Mouse (Mus musculus): ENCODE results near the gene Ror1. TPM values are rescaled to one million over a fixed set of nuclear protein-coding genes. Genes with fewer than 3 reads are reported as not detected.

The Ror1 gene
- polyA plus RNA-seq, 1 experiment from 2014 or later = 1.5 TPM

- H3K27ac ChIP-seq (ENCODE audit: low read depth, low read length) = no peak overlapping the region
- no peak overlapping the region for H3K4me3 ChIP-seq (ENCODE audit: low read length)
- WGBS = 24% methylated on average over 1 of the region's 1 CpGs
- no peaks in the 10 kb centered on the region for H3K36me3 ChIP-seq (ENCODE audit: control insufficient read depth, insufficient read depth, low read length)
- H3K4me1 ChIP-seq (ENCODE audit: control insufficient read depth, insufficient read depth, low read depth, low read length) = no peaks in the 10 kb centered on the region
- no peaks in the 10 kb centered on the region for H3K9me3 ChIP-seq (ENCODE audit: control insufficient read depth, low read length)
- no peak for ATAC-seq
- no peak overlapping the region for H3K9ac ChIP-seq (ENCODE audit: low read depth, low read length)
- no peak overlapping the region for H3K4me2 ChIP-seq (ENCODE audit: low read length)
- H3K27me3 ChIP-seq (replicated peaks; ENCODE audit: control insufficient read depth, insufficient read depth, low read length) = no peaks in the 10 kb centered on the region
These were observed 127.9 kb downstream of the Ror1 start for GRCm38 (mm10) chr4:100223532-100223931.

GRCm38 (mm10) chr4:100223965-100224364 is 128.4 kb downstream of the Ror1 start:
- no peak for ATAC-seq
- Histone ChIP-seq H3K27me3 (replicated peaks; ENCODE audit: control insufficient read depth, insufficient read depth, low read length) (no peaks in the 10 kb centered on the region), H3K9me3 (ENCODE audit: control insufficient read depth, low read length) (no peaks in the 10 kb centered on the region), H3K27ac (ENCODE audit: low read depth, low read length) (no peak overlapping the region), H3K36me3 (ENCODE audit: control insufficient read depth, insufficient read depth, low read length) (no peaks in the 10 kb centered on the region), H3K9ac (ENCODE audit: low read depth, low read length) (no peak overlapping the region), H3K4me2 (ENCODE audit: low read length) (no peak overlapping the region), H3K4me1 (ENCODE audit: control insufficient read depth, insufficient read depth, low read depth, low read length) (no peaks in the 10 kb centered on the region), H3K4me3 (ENCODE audit: low read length) (no peak overlapping the region)
- WGBS = 72% methylated on average over 3 of the region's 3 CpGs

DNA sequence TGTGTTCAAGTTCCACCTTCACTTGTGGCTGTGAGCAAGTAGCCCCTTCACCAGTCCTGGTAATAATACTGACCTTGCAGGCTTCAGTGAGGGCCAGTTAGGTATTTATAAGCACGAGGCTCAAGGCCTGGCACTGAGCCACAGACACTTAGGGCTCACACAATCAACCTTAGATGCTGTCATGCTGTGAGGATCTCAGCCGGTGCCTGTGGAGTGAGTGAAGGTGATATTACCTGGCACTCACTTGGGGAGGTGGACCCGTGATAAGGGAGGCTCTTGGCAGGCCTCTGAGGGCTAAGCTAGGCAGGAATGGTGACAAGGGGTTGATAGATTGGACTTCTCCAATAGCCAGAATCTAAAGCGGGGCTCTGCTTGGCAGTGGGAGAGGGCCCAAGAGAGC is 131.0 kb downstream of the Ror1 start:
- Histone ChIP-seq H3K36me3 (ENCODE audit: control insufficient read depth, insufficient read depth, low read length) (no peaks in the 10 kb centered on the region), H3K4me1 (ENCODE audit: control insufficient read depth, insufficient read depth, low read depth, low read length) (no peaks in the 10 kb centered on the region), H3K9ac (ENCODE audit: low read depth, low read length) (no peak overlapping the region), H3K4me2 (ENCODE audit: low read length) (no peak overlapping the region), H3K4me3 (ENCODE audit: low read length) (no peak overlapping the region), H3K9me3 (ENCODE audit: control insufficient read depth, low read length) (no peaks in the 10 kb centered on the region), H3K27me3 (replicated peaks; ENCODE audit: control insufficient read depth, insufficient read depth, low read length) (no peaks in the 10 kb centered on the region), H3K27ac (ENCODE audit: low read depth, low read length) (no peak overlapping the region)
- 55% methylated on average over 4 of the region's 4 CpGs for WGBS
- ATAC-seq = no peak

GRCm38 (mm10) chr4:100228106-100228505 is 132.5 kb downstream of the Ror1 start:
- Histone ChIP-seq H3K27me3 (replicated peaks; ENCODE audit: control insufficient read depth, insufficient read depth, low read length) (no peaks in the 10 kb centered on the region), H3K9ac (ENCODE audit: low read depth, low read length) (no peak overlapping the region), H3K9me3 (ENCODE audit: control insufficient read depth, low read length) (no peaks in the 10 kb centered on the region), H3K4me1 (ENCODE audit: control insufficient read depth, insufficient read depth, low read depth, low read length) (no peaks in the 10 kb centered on the region), H3K4me3 (ENCODE audit: low read length) (no peak overlapping the region), H3K4me2 (ENCODE audit: low read length) (no peak overlapping the region), H3K27ac (ENCODE audit: low read depth, low read length) (no peak overlapping the region), H3K36me3 (ENCODE audit: control insufficient read depth, insufficient read depth, low read length) (no peaks in the 10 kb centered on the region)
- 92% methylated on average over 3 of the region's 3 CpGs for WGBS
- no peak for ATAC-seq

DNA sequence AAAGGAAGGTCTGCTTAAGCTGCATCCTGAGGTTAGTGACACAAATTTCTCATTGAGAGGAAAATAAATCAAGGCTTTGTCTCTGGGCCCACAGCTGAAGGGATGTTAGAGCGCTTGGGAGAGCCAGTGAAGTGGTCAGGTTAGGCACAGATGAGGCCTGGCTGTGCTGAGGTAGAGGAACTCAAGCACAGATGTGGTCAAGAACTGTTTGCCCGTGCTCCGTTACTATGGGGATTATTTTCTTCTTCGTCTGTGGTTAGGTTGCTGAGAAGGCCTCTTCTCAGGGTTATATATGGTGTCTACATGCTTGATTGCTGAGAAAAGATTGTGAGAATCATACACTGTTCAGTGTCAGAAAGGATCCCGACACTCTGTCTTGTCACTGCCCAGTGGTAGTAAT is 134.7 kb downstream of the Ror1 start:
- no peak for ATAC-seq
- H3K4me3 ChIP-seq (ENCODE audit: low read length) = no peak overlapping the region

DNA sequence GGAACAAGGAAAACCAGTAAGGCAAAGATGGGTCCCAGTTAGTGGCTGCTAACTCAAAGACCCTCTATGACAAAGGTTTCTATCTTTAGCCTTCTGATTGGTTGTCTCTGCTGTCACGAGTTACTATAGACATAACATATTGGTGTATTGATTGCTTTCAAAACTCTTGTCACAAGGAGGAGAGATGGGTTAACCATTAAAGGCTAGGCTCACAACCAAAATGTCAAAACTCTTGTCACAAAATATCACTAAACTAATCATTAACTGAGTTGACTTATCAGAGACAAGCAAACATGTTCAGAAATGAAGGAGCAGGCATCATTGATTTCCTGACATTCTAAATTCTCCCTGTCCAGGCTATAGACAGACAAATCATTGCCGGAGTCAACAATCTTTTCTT is 135.4 kb downstream of the Ror1 start:
- no peak overlapping the region for H3K4me3 ChIP-seq (ENCODE audit: low read length)
- H3K9me3 ChIP-seq (ENCODE audit: control insufficient read depth, low read length) = no peaks in the 10 kb centered on the region
- no peak overlapping the region for H3K27ac ChIP-seq (ENCODE audit: low read depth, low read length)
- H3K36me3 ChIP-seq (ENCODE audit: control insufficient read depth, insufficient read depth, low read length) = no peaks in the 10 kb centered on the region
- H3K4me1 ChIP-seq (ENCODE audit: control insufficient read depth, insufficient read depth, low read depth, low read length) = no peaks in the 10 kb centered on the region
- H3K4me2 ChIP-seq (ENCODE audit: low read length) = no peak overlapping the region
- no peak for ATAC-seq
- H3K27me3 ChIP-seq (replicated peaks; ENCODE audit: control insufficient read depth, insufficient read depth, low read length) = no peaks in the 10 kb centered on the region
- no peak overlapping the region for H3K9ac ChIP-seq (ENCODE audit: low read depth, low read length)
- WGBS = 82% methylated on average over 2 of the region's 2 CpGs

More for the DNA sequence above, 134.7 kb downstream of the Ror1 start:
- Histone ChIP-seq H3K27ac (ENCODE audit: low read depth, low read length) (no peak overlapping the region), H3K4me2 (ENCODE audit: low read length) (no peak overlapping the region), H3K9me3 (ENCODE audit: control insufficient read depth, low read length) (no peaks in the 10 kb centered on the region), H3K27me3 (replicated peaks; ENCODE audit: control insufficient read depth, insufficient read depth, low read length) (no peaks in the 10 kb centered on the region), H3K9ac (ENCODE audit: low read depth, low read length) (no peak overlapping the region), H3K36me3 (ENCODE audit: control insufficient read depth, insufficient read depth, low read length) (no peaks in the 10 kb centered on the region), H3K4me1 (ENCODE audit: control insufficient read depth, insufficient read depth, low read depth, low read length) (no peaks in the 10 kb centered on the region)
- WGBS = 81% methylated on average over 5 of the region's 5 CpGs

DNA sequence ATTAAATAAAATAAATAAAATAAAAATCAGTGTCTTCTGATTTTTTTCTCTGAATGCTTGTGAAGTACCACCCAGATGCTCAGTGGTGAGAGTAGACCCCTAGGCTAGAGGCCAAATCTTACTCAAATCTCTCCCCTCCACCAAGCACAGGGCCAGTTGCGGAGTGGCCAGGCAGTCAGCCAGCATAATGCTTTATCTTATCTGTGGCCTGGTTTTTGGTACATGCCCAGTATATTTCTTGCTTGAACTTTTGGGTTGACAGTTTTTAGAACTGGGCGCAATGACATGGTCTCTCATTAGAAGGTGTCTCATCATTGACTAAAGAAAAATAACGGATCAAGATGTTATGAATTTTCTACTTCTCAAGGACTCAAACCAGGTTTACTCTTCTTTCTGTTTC is 136.3 kb downstream of the Ror1 start:
- no peak overlapping the region for H3K4me2 ChIP-seq (ENCODE audit: low read length)
- 94% methylated on average over 3 of the region's 3 CpGs for WGBS
- H3K27ac ChIP-seq (ENCODE audit: low read depth, low read length) = no peak overlapping the region
- no peaks in the 10 kb centered on the region for H3K9me3 ChIP-seq (ENCODE audit: control insufficient read depth, low read length)
- no peaks in the 10 kb centered on the region for H3K27me3 ChIP-seq (replicated peaks; ENCODE audit: control insufficient read depth, insufficient read depth, low read length)
- no peak overlapping the region for H3K4me3 ChIP-seq (ENCODE audit: low read length)
- H3K36me3 ChIP-seq (ENCODE audit: control insufficient read depth, insufficient read depth, low read length) = no peaks in the 10 kb centered on the region
- ATAC-seq = no peak
- no peaks in the 10 kb centered on the region for H3K4me1 ChIP-seq (ENCODE audit: control insufficient read depth, insufficient read depth, low read depth, low read length)
- H3K9ac ChIP-seq (ENCODE audit: low read depth, low read length) = no peak overlapping the region

- Histone ChIP-seq H3K27ac (ENCODE audit: low read depth, low read length) (no peak overlapping the region), H3K9ac (ENCODE audit: low read depth, low read length) (no peak overlapping the region), H3K4me2 (ENCODE audit: low read length) (no peak overlapping the region), H3K9me3 (ENCODE audit: control insufficient read depth, low read length) (no peaks in the 10 kb centered on the region), H3K27me3 (replicated peaks; ENCODE audit: control insufficient read depth, insufficient read depth, low read length) (no peaks in the 10 kb centered on the region), H3K36me3 (ENCODE audit: control insufficient read depth, insufficient read depth, low read length) (no peaks in the 10 kb centered on the region), H3K4me3 (ENCODE audit: low read length) (no peak overlapping the region), H3K4me1 (ENCODE audit: control insufficient read depth, insufficient read depth, low read depth, low read length) (no peaks in the 10 kb centered on the region)
- WGBS = 93% methylated on average over 7 of the region's 7 CpGs
- ATAC-seq = no peak
These were observed 136.9 kb downstream of the Ror1 start for GRCm38 (mm10) chr4:100232541-100232940.

DNA sequence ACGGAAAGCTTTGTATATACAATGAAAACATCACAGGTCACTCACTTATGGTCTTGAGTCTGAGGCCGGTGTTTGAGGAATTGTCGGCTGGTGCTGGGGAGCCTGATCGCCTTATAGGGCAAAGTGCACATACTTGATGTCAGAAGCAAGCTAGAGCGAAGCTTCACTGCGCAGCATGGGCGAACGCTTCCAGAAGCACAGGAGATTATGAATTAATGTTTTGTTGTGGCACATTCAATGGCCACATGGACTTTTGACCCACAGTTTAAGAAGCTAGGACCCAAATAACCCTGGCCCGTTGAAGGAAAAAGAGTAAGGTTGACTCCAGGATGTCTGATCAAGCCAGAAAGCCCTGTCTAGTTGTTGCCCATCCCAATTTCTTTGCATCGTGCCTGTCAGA is 138.2 kb downstream of the Ror1 start:
- no peak overlapping the region for H3K4me3 ChIP-seq (ENCODE audit: low read length)
- H3K4me2 ChIP-seq (ENCODE audit: low read length) = no peak overlapping the region
- no peak overlapping the region for H3K9ac ChIP-seq (ENCODE audit: low read depth, low read length)
- H3K36me3 ChIP-seq (ENCODE audit: control insufficient read depth, insufficient read depth, low read length) = no peaks in the 10 kb centered on the region
- no peaks in the 10 kb centered on the region for H3K9me3 ChIP-seq (ENCODE audit: control insufficient read depth, low read length)
- no peaks in the 10 kb centered on the region for H3K27me3 ChIP-seq (replicated peaks; ENCODE audit: control insufficient read depth, insufficient read depth, low read length)
- H3K27ac ChIP-seq (ENCODE audit: low read depth, low read length) = no peak overlapping the region
- WGBS = 93% methylated on average over 10 of the region's 10 CpGs
- H3K4me1 ChIP-seq (ENCODE audit: control insufficient read depth, insufficient read depth, low read depth, low read length) = no peaks in the 10 kb centered on the region
- ATAC-seq = no peak

DNA sequence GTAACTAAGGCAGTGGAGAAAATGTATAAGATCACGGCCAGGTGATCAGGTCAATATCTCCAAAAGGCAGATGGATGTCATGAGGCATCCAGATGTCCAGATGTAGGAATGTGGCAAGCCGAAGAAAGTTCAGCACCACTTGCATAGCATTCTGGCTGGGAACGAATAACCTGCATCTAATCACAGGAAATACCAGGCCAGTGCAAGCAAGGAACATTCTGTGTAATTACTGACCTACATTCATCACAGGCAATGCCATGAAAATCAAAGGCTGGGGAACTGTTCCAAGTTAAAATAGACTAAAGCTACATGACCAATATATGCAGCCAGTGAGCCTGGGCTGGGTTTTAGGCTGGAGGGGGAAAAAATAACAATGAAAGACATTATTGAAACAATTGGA is 140.7 kb downstream of the Ror1 start:
- Histone ChIP-seq H3K4me3 (ENCODE audit: low read length) (no peak overlapping the region), H3K4me1 (ENCODE audit: control insufficient read depth, insufficient read depth, low read depth, low read length) (no peaks in the 10 kb centered on the region), H3K27ac (ENCODE audit: low read depth, low read length) (no peak overlapping the region), H3K36me3 (ENCODE audit: control insufficient read depth, insufficient read depth, low read length) (no peaks in the 10 kb centered on the region), H3K27me3 (replicated peaks; ENCODE audit: control insufficient read depth, insufficient read depth, low read length) (no peaks in the 10 kb centered on the region), H3K4me2 (ENCODE audit: low read length) (no peak overlapping the region), H3K9ac (ENCODE audit: low read depth, low read length) (no peak overlapping the region), H3K9me3 (ENCODE audit: control insufficient read depth, low read length) (no peaks in the 10 kb centered on the region)
- 80% methylated on average over 3 of the region's 3 CpGs for WGBS
- no peak for ATAC-seq

Measured in hindbrain, embryonic 16.5 days (tissue).